Mouse (Mus musculus) small intestine, adult 2 months (tissue): Measurements from ENCODE around the gene Cngb1.

Source experiments
- CTCF ChIP-seq: fragments of 200-500 bp; IDR thresholded peaks from 2 replicates; pipeline ENCODE4 v1.5.1; 2012; ENCODE audit warnings: low read depth, mild to moderate bottlenecking, control low read depth, inconsistent platforms, low read length, moderate library complexity, mixed read lengths; ENCODE audit not compliant: insufficient replicate concordance, insufficient read length; ENCODE audit errors: extremely low read depth
- POLR2A ChIP-seq: fragments of 200-500 bp; IDR thresholded peaks from 2 replicates; pipeline ENCODE4 v1.6.1; 2012; ENCODE audit warnings: low read depth, mild to moderate bottlenecking, control low read depth, inconsistent platforms, low read length, moderate library complexity

GRCm38 (mm10) chr8:95310342-95310970 lies 4.1 kb upstream of the Cngb1 start, which contains the start of gene Tepp:
- TF ChIP-seq POLR2A (no peak), CTCF (no peak)
